In the genomic region with DNA sequence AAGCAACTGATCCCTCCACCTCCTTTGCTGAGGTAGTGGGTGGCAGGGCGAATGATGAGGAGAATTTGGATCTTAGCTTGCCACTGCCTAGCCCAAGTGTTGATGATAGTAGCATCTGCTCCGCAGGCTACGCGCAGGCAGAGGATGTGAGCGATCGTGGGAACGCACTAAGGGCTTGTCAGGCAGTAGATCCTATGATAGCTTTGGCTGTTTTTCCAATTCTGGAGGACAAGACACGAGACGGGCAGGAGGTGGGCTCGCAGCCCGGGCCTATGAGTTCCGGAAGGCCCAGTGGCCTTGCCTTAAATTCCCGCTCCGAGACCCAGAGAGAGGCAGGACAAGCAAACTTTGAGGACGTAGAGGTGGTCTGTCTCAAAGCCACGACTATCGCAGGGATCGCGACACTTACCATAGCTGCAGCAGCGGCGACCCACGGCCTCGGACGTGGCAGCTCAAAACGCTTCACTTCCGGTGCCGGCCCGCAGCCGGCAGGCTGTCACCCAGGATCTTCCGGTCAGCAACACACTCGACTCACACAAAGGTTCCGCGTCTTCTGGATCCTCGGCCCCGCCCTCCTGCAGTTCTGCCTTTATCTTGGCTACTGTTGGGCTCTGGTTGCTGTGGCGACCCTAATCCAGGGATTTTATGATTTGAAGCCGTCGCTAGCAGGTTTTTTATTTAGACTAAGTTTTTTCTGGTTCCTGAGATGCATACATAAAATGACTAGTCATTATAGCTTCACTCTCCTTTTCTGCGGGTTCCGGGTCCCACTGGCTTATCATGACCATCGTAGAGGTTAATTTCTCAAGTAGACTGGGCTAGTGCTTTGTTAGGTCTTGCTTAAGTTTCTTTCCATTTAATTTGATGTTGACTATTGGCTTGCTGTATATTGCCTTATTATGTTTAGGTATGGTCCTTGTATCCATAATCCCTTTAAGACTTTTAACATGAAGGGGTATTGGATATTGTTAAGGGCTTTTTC, we compare ENCODE assay signal across 7 mouse cellular contexts. TPM values are rescaled to one million over a fixed set of nuclear protein-coding genes. Genes with fewer than 3 reads are reported as not detected.
DNase-seq lines count a peak whose midpoint lies in the region; ATAC-seq lines count a peak whose summit lies in the region.

Gene Sec13 (minus strand): TSS at position 508 of the 982 bp plus-strand sequence.

- peak; percentile 70 for ATAC-seq in intestine, embryonic 15.5 days
- peak; percentile 92 for ATAC-seq in midbrain, embryonic 11.5 days (ENCODE audit: low FRiP score)

- peak within 1 kb of the TSS; percentile 78 for H3K4me2 ChIP-seq in intestine, embryonic 15.5 days (replicated peaks)
- H3K4me2 ChIP-seq in midbrain, embryonic 11.5 days, result peak within 1 kb of the TSS; percentile 95

- peak within 1 kb of the TSS; percentile 83 for H3K4me3 ChIP-seq in intestine, embryonic 15.5 days (replicated peaks)
- H3K4me3 ChIP-seq in midbrain, embryonic 11.5 days (ENCODE audit: low read depth, low read length), result peak within 1 kb of the TSS; percentile 94

- no peaks in the 10 kb centered on the region for H3K27me3 ChIP-seq in intestine, embryonic 15.5 days (replicated peaks)
- H3K27me3 ChIP-seq in midbrain, embryonic 11.5 days (ENCODE audit: control insufficient read depth, insufficient read depth, low read length), result no peaks in the 10 kb centered on the region

- H3K9ac ChIP-seq in intestine, embryonic 15.5 days, result peak within 1 kb of the TSS; percentile 90
- H3K9ac ChIP-seq in midbrain, embryonic 11.5 days (ENCODE audit: low read length), result peak within 1 kb of the TSS; percentile 89

- DNase-seq in adrenal gland, adult 18-20 months (ENCODE audit: low spot score in 2 of 2), result peak; percentile 82 to 92
- DNase-seq in embryo, embryonic 11 days, result peak; percentile 94
- DNase-seq in gastrocnemius, postnatal 36 days, result peak; percentile 81
- DNase-seq in left cerebral cortex, postnatal 36 days (ENCODE audit: low spot score in 2 of 2), result peak; percentile 86 to 88
- DNase-seq in midbrain, embryonic 11.5 days (ENCODE audit: low spot score, missing footprints), result peak; percentile 99
- DNase-seq in skeletal muscle tissue, adult 2 months (ENCODE audit: low read depth, low spot score), result peak; percentile 69

- no peaks in the 10 kb centered on the region for H3K9me3 ChIP-seq in intestine, embryonic 15.5 days
- H3K9me3 ChIP-seq in midbrain, embryonic 11.5 days (ENCODE audit: control insufficient read depth, low read length), result no peaks in the 10 kb centered on the region

- WGBS in intestine, embryonic 15.5 days, result 6% methylated on average over 41 of the region's 41 CpGs
- 6% methylated on average over 41 of the region's 41 CpGs for whole genome bisulfite sequencing in midbrain, embryonic 11.5 days

- peaks cover 8% of the 10 kb centered on the region for H3K4me1 ChIP-seq in intestine, embryonic 15.5 days (replicated peaks)
- H3K4me1 ChIP-seq in midbrain, embryonic 11.5 days (ENCODE audit: control insufficient read depth, insufficient read depth, low read length), result peaks cover 6% of the 10 kb centered on the region

- 0 out of 2 replicates have a peak, but pooled peaks cover 3% of the 10 kb centered on the region for H3K36me3 ChIP-seq in intestine, embryonic 15.5 days
- 0 out of 2 replicates have a peak, but pooled peaks cover 4% of the 10 kb centered on the region for H3K36me3 ChIP-seq in midbrain, embryonic 11.5 days (ENCODE audit: control insufficient read depth, insufficient read depth, low read length)

- H3K27ac ChIP-seq in intestine, embryonic 15.5 days, result peak within 1 kb of the TSS; percentile 38
- H3K27ac ChIP-seq in midbrain, embryonic 11.5 days (ENCODE audit: low read depth, low read length), result no peak within 1 kb of the TSS

- intact Hi-C loops in gastrocnemius, postnatal 36 days (cut with DNase I), result no loop called here
- intact Hi-C loops in left cerebral cortex, postnatal 36 days (cut with DNase I), result no loop called here

RNA-seq across cellular contexts. Expression of gene Sec13, which starts in this region (rescaled TPM):
- total RNA-seq in adrenal gland, adult 18-20 months (2021), result 100 to 1,000 TPM; 111 to 113 TPM
- total RNA-seq in gastrocnemius, postnatal 36 days (2021), result 10 to 100 TPM; 61.1 to 64.3 TPM
- polyA plus RNA-seq in intestine, embryonic 15.5 days (2015; fragmentation: Nextera tagmentation; extraction: Ambion mirVana), result 254 and 276 TPM in 2 replicates
- 10 to 100 TPM; 64.4 to 65.6 TPM for total RNA-seq in left cerebral cortex, postnatal 36 days (2021)
- polyA plus RNA-seq in midbrain, embryonic 11.5 days (2014; fragmentation: Nextera tagmentation; extraction: Ambion mirVana), result 250 and 264 TPM in 2 replicates
